Mouse (Mus musculus): Measurements from ENCODE around the gene Eid3. TPM values are rescaled to one million over a fixed set of nuclear protein-coding genes. Genes with fewer than 3 reads are reported as not detected.

Gene Eid3
- polyA plus RNA-seq, 1 experiment: 1.3 TPM

- H3K79me2 ChIP-seq (ENCODE audit: control insufficient read depth, insufficient read depth): no peaks in the 10 kb centered on the region
- TF ChIP-seq CTCF (IDR thresholded peaks at IDR 0.05; ENCODE audit: control insufficient read depth, insufficient read depth, insufficient read length) (no peak), MYOD1 (IDR thresholded peaks at IDR 0.05; ENCODE audit: control insufficient read depth, insufficient read length, low read depth) (no peak), CEBPB (IDR thresholded peaks at IDR 0.05; ENCODE audit: low read depth) (no peak), FOSL1 (IDR thresholded peaks at IDR 0.05; ENCODE audit: insufficient read depth, low read length, poor library complexity, severe bottlenecking) (no peak), USF1 (IDR thresholded peaks at IDR 0.05; ENCODE audit: low read depth) (no peak), MYOG (IDR thresholded peaks at IDR 0.05; ENCODE audit: control insufficient read depth, extremely low read depth, insufficient read length) (no peak)
- no peaks in the 10 kb centered on the region for H3K79me3 ChIP-seq (ENCODE audit: low read depth)
- no peak overlapping the region for H3ac ChIP-seq (ENCODE audit: control insufficient read depth, insufficient read length, low read depth)
- H3K27me3 ChIP-seq (ENCODE audit: control insufficient read depth, insufficient read depth, insufficient read length): no peaks in the 10 kb centered on the region
- H3K4me3 ChIP-seq (ENCODE audit: insufficient read depth, poor library complexity, severe bottlenecking): no peak overlapping the region
- no peaks in the 10 kb centered on the region for H3K36me3 ChIP-seq (ENCODE audit: control insufficient read depth, insufficient read depth)
Measured at GRCm38 (mm10) chr10:82844731-82845130, 21.7 kb upstream of the Eid3 start.

GRCm38 (mm10) chr10:82847821-82848459, 18.5 kb upstream of the Eid3 start:
- H3ac ChIP-seq (ENCODE audit: control insufficient read depth, insufficient read length, low read depth): no peak overlapping the region
- no peak for TF ChIP-seq MYOD1 (IDR thresholded peaks at IDR 0.05; ENCODE audit: control insufficient read depth, insufficient read length, low read depth)
- TF ChIP-seq CEBPB (IDR thresholded peaks at IDR 0.05; ENCODE audit: low read depth): no peak
- no peak for TF ChIP-seq FOSL1 (IDR thresholded peaks at IDR 0.05; ENCODE audit: insufficient read depth, low read length, poor library complexity, severe bottlenecking)
- no peak for TF ChIP-seq CTCF (IDR thresholded peaks at IDR 0.05; ENCODE audit: control insufficient read depth, insufficient read depth, insufficient read length)
- no peak for TF ChIP-seq MYOG (IDR thresholded peaks at IDR 0.05; ENCODE audit: control insufficient read depth, extremely low read depth, insufficient read length)
- no peak for TF ChIP-seq MAX (IDR thresholded peaks at IDR 0.05)
- TF ChIP-seq USF1 (IDR thresholded peaks at IDR 0.05; ENCODE audit: low read depth): no peak
- H3K79me3 ChIP-seq (ENCODE audit: low read depth): no peaks in the 10 kb centered on the region
- H3K79me2 ChIP-seq (ENCODE audit: control insufficient read depth, insufficient read depth): no peaks in the 10 kb centered on the region
- no peak overlapping the region for H3K4me3 ChIP-seq (ENCODE audit: insufficient read depth, poor library complexity, severe bottlenecking)
- H3K36me3 ChIP-seq (ENCODE audit: control insufficient read depth, insufficient read depth): no peaks in the 10 kb centered on the region
- no peaks in the 10 kb centered on the region for H3K27me3 ChIP-seq (ENCODE audit: control insufficient read depth, insufficient read depth, insufficient read length)

- Histone ChIP-seq H3K79me2 (ENCODE audit: control insufficient read depth, insufficient read depth) (no peaks in the 10 kb centered on the region), H3K27me3 (ENCODE audit: control insufficient read depth, insufficient read depth, insufficient read length) (no peaks in the 10 kb centered on the region), H3K36me3 (ENCODE audit: control insufficient read depth, insufficient read depth) (no peaks in the 10 kb centered on the region), H3ac (ENCODE audit: control insufficient read depth, insufficient read length, low read depth) (no peak overlapping the region), H3K4me3 (ENCODE audit: insufficient read depth, poor library complexity, severe bottlenecking) (no peak overlapping the region), H3K79me3 (ENCODE audit: low read depth) (no peaks in the 10 kb centered on the region)
- TF ChIP-seq CEBPB (IDR thresholded peaks at IDR 0.05; ENCODE audit: low read depth) (no peak), FOSL1 (IDR thresholded peaks at IDR 0.05; ENCODE audit: insufficient read depth, low read length, poor library complexity, severe bottlenecking) (no peak), USF1 (IDR thresholded peaks at IDR 0.05; ENCODE audit: low read depth) (no peak), MYOD1 (IDR thresholded peaks at IDR 0.05; ENCODE audit: control insufficient read depth, insufficient read length, low read depth) (no peak), CTCF (IDR thresholded peaks at IDR 0.05; ENCODE audit: control insufficient read depth, insufficient read depth, insufficient read length) (no peak), MYOG (IDR thresholded peaks at IDR 0.05; ENCODE audit: control insufficient read depth, extremely low read depth, insufficient read length) (no peak), MAX (IDR thresholded peaks at IDR 0.05) (no peak)
Measured at GRCm38 (mm10) chr10:82849686-82850353, 16.6 kb upstream of the Eid3 start.

GRCm38 (mm10) chr10:82850354-82850752, 16.1 kb upstream of the Eid3 start:
- Histone ChIP-seq H3K36me3 (ENCODE audit: control insufficient read depth, insufficient read depth) (no peaks in the 10 kb centered on the region), H3K79me3 (ENCODE audit: low read depth) (no peaks in the 10 kb centered on the region), H3K4me3 (ENCODE audit: insufficient read depth, poor library complexity, severe bottlenecking) (no peak overlapping the region), H3K79me2 (ENCODE audit: control insufficient read depth, insufficient read depth) (no peaks in the 10 kb centered on the region), H3K27me3 (ENCODE audit: control insufficient read depth, insufficient read depth, insufficient read length) (no peaks in the 10 kb centered on the region), H3ac (ENCODE audit: control insufficient read depth, insufficient read length, low read depth) (no peak overlapping the region)
- TF ChIP-seq MAX (IDR thresholded peaks at IDR 0.05) (no peak), CTCF (IDR thresholded peaks at IDR 0.05; ENCODE audit: control insufficient read depth, insufficient read depth, insufficient read length) (no peak), USF1 (IDR thresholded peaks at IDR 0.05; ENCODE audit: low read depth) (no peak), CEBPB (IDR thresholded peaks at IDR 0.05; ENCODE audit: low read depth) (no peak), MYOG (IDR thresholded peaks at IDR 0.05; ENCODE audit: control insufficient read depth, extremely low read depth, insufficient read length) (no peak), FOSL1 (IDR thresholded peaks at IDR 0.05; ENCODE audit: insufficient read depth, low read length, poor library complexity, severe bottlenecking) (no peak)

- H3K27me3 ChIP-seq (ENCODE audit: control insufficient read depth, insufficient read depth, insufficient read length): no peaks in the 10 kb centered on the region
- H3ac ChIP-seq (ENCODE audit: control insufficient read depth, insufficient read length, low read depth): peak overlapping the region; percentile 24
- TF ChIP-seq FOSL1 (IDR thresholded peaks at IDR 0.05; ENCODE audit: insufficient read depth, low read length, poor library complexity, severe bottlenecking): peak; percentile 77
- TF ChIP-seq MYOD1 (IDR thresholded peaks at IDR 0.05; ENCODE audit: control insufficient read depth, insufficient read length, low read depth): no peak
- no peaks in the 10 kb centered on the region for H3K79me3 ChIP-seq (ENCODE audit: low read depth)
- no peaks in the 10 kb centered on the region for H3K79me2 ChIP-seq (ENCODE audit: control insufficient read depth, insufficient read depth)
- H3K36me3 ChIP-seq (ENCODE audit: control insufficient read depth, insufficient read depth): no peaks in the 10 kb centered on the region
- H3K4me3 ChIP-seq (ENCODE audit: insufficient read depth, poor library complexity, severe bottlenecking): no peak overlapping the region
Measured at GRCm38 (mm10) chr10:82851751-82852150, 14.7 kb upstream of the Eid3 start.
